ENCODE assay signal across 9 mouse cellular contexts in the genomic region with DNA sequence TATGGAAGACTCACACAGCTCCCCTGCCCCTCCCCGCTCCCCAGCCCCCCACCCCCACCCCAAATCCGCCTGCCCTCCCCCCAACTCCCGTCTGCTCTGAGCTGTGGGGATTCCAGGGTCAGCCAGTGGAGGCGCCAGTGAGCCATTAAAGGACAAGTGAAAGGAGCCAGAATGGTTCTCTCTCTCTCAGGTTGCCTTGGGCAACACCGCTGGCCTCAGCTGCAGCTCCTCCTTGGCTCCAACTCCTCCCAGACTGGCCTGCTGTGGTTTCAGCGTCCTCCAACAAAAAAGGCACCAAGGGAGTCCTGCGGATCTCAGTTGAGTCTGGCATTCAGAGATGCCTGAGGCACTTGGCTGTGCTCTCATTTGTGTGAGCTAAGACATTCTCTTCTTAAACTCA. TPM values are rescaled to one million over a fixed set of nuclear protein-coding genes. Genes with fewer than 3 reads are reported as not detected.
DNase-seq lines count a peak whose midpoint lies in the region; ATAC-seq lines count a peak whose summit lies in the region.
"Had no signal": no experiment of that assay in that cellular context is flagged by ENCODE, and none has a peak within 500 bp of the region (broad histone marks: within the 10 kb centered on the region; RNA-seq: fewer than 3 reads in every experiment).

No protein-coding gene starts in this region.

- peak overlapping the region; percentile 27; the same call in 1 of the 2 replicates for H3K4me2 ChIP-seq in embryonic facial prominence, embryonic 12.5 days (replicated peaks)
- peak overlapping the region; percentile 22 for H3K4me2 ChIP-seq in heart, embryonic 15.5 days

- no peaks in the 10 kb centered on the region for H3K36me3 ChIP-seq in embryonic facial prominence, embryonic 12.5 days
- H3K36me3 ChIP-seq in heart, embryonic 15.5 days = no peaks in the 10 kb centered on the region

- H3K27ac ChIP-seq in embryonic facial prominence, embryonic 12.5 days = no peak overlapping the region
- no peak overlapping the region for H3K27ac ChIP-seq in heart, embryonic 15.5 days

- WGBS in embryonic facial prominence, embryonic 12.5 days = under 1% methylated on average over 7 of the region's 7 CpGs
- 6% methylated on average over 7 of the region's 7 CpGs for WGBS in heart, embryonic 15.5 days

- no peaks in the 10 kb centered on the region for H3K27me3 ChIP-seq in embryonic facial prominence, embryonic 12.5 days
- no peaks in the 10 kb centered on the region for H3K27me3 ChIP-seq in heart, embryonic 15.5 days

- H3K4me1 ChIP-seq in embryonic facial prominence, embryonic 12.5 days = peaks cover 5% of the 10 kb centered on the region; the same call in 1 of the 2 replicates
- 0 out of 2 replicates have a peak, but pooled peaks cover 2% of the 10 kb centered on the region for H3K4me1 ChIP-seq in heart, embryonic 15.5 days (replicated peaks)

- no peaks in the 10 kb centered on the region for H3K9me3 ChIP-seq in embryonic facial prominence, embryonic 12.5 days
- no peaks in the 10 kb centered on the region for H3K9me3 ChIP-seq in heart, embryonic 15.5 days (replicated peaks)

- H3K4me3 ChIP-seq in embryonic facial prominence, embryonic 12.5 days = no peak overlapping the region
- peak overlapping the region; percentile 11; the same call in 1 of the 2 replicates for H3K4me3 ChIP-seq in heart, embryonic 15.5 days

- peak; percentile 22 for DNase-seq in cerebellum, adult 11 months
- peak; percentile 58 for DNase-seq in adrenal gland, postnatal 25 days
- DNase-seq in layer of hippocampus, postnatal 10 days (ENCODE audit: low spot score in 2 of 2) = peak; percentile 69 to 72
- peak; percentile 1 for DNase-seq in lung, postnatal 25 days (ENCODE audit: low spot score)
- DNase-seq in retina, postnatal 7 days (ENCODE audit: low read depth, low spot score) = peak; percentile 29

- H3K9ac ChIP-seq in embryonic facial prominence, embryonic 12.5 days = no peak overlapping the region
- no peak overlapping the region for H3K9ac ChIP-seq in heart, embryonic 15.5 days

- ATAC-seq in cerebellum, adult (ENCODE audit: insufficient number of reproducible peaks, low FRiP score, low TSS enrichment) = no peak
- ATAC-seq in embryonic facial prominence, embryonic 12.5 days (ENCODE audit: insufficient number of reproducible peaks, insufficient read depth, low FRiP score, low TSS enrichment) = no peak
- ATAC-seq in heart, embryonic 15.5 days (replicated peaks; ENCODE audit: insufficient number of reproducible peaks, insufficient read depth, low FRiP score, low read depth) = no peak

RNA-seq across cellular contexts. Expression of gene Gas2l3, which starts 47.9 kb away (rescaled TPM):
- 4.5 and 8.0 TPM in 2 replicates for total RNA-seq in adrenal gland, postnatal 25 days (2021)
- 15.3 and 17.0 TPM in 2 replicates for polyA plus RNA-seq in embryonic facial prominence, embryonic 12.5 days (2016; fragmentation: Nextera tagmentation; extraction: Ambion mirVana)
- polyA plus RNA-seq in heart, embryonic 15.5 days (2015; fragmentation: Nextera tagmentation; extraction: Ambion mirVana) = 20.6 and 24.5 TPM in 2 replicates
- total RNA-seq in layer of hippocampus, postnatal 10 days (2021) = 1 to 10 TPM; 4.2 to 4.8 TPM

RNA-seq across cellular contexts. Expression of gene Ano4, which starts 51.3 kb away (rescaled TPM):
- total RNA-seq in adrenal gland, postnatal 25 days (2021) = 0.58 and 2.1 TPM in 2 replicates
- polyA plus RNA-seq in embryonic facial prominence, embryonic 12.5 days (2016; fragmentation: Nextera tagmentation; extraction: Ambion mirVana) = 1.5 and 2.2 TPM in 2 replicates
- polyA plus RNA-seq in heart, embryonic 15.5 days (2015; fragmentation: Nextera tagmentation; extraction: Ambion mirVana) = 2.9 and 3.0 TPM in 2 replicates
- total RNA-seq in layer of hippocampus, postnatal 10 days (2021) = 10 to 100 TPM; 23.8 to 24.2 TPM
- polyA plus RNA-seq: C2C12 had no signal

Comparison
In these comparisons a context has a peak if more than half of its experiments do, and no peak if none do; other contexts are left out.
1. DNase-seq: peak in every context shown above with its lines; median percentile 70 in layer of hippocampus, postnatal 10 days; 58 in adrenal gland, postnatal 25 days; 29 in retina, postnatal 7 days; 22 in cerebellum, adult 11 months; 1 in lung, postnatal 25 days.